9 mouse cellular contexts compared by ENCODE assay signal in genomic region chr4:131400756-131401155, GRCm38 (mm10).
DNase-seq lines count a peak whose midpoint lies in the region; ATAC-seq and TF ChIP-seq lines count a peak whose summit lies in the region.
"Had no signal": no experiment of that assay in that cellular context is flagged by ENCODE, and none has a peak within 500 bp of the region (broad histone marks: within the 10 kb centered on the region; RNA-seq: fewer than 3 reads in every experiment).

No protein-coding gene starts in this region.

- no peak for ATAC-seq in embryonic facial prominence, embryonic 11.5 days (replicated peaks; ENCODE audit: insufficient number of reproducible peaks, low FRiP score, low TSS enrichment, low read depth)
- ATAC-seq in liver, embryonic 11.5 days (replicated peaks; ENCODE audit: low FRiP score): no peak

- H3K9ac ChIP-seq in ES-E14 (ENCODE audit: insufficient read depth, low read depth, low read length, poor library complexity, severe bottlenecking): no peak overlapping the region
- no peak overlapping the region for H3K9ac ChIP-seq in embryonic facial prominence, embryonic 11.5 days (replicated peaks; ENCODE audit: low read length)
- H3K9ac ChIP-seq in liver, embryonic 11.5 days (ENCODE audit: low read depth, low read length): no peak overlapping the region
- H3K9ac ChIP-seq: embryonic facial prominence, embryonic 13.5 days; neural tube, embryonic 13.5 days had no signal

- no peaks in the 10 kb centered on the region for H3K36me3 ChIP-seq in ES-E14 (ENCODE audit: control insufficient read depth, insufficient read depth, low read length, poor library complexity, severe bottlenecking)
- H3K36me3 ChIP-seq in embryonic facial prominence, embryonic 11.5 days (replicated peaks; ENCODE audit: control insufficient read depth, insufficient read depth, low read depth, low read length): no peaks in the 10 kb centered on the region
- H3K36me3 ChIP-seq in liver, embryonic 11.5 days (ENCODE audit: control insufficient read depth, insufficient read depth, low read length): no peaks in the 10 kb centered on the region
- no peaks in the 10 kb centered on the region for H3K36me3 ChIP-seq in small intestine, adult 2 months (ENCODE audit: control insufficient read depth, insufficient read depth, low read length)
- H3K36me3 ChIP-seq: embryonic facial prominence, embryonic 13.5 days; neural tube, embryonic 13.5 days had no signal

- 23% methylated on average over 11 of the region's 11 CpGs for WGBS in embryonic facial prominence, embryonic 11.5 days
- 20% methylated on average over 11 of the region's 11 CpGs for WGBS in liver, embryonic 11.5 days
- 26% methylated on average over 11 of the region's 11 CpGs for WGBS in small intestine, adult 2 months

- no peaks in the 10 kb centered on the region for H3K9me3 ChIP-seq in ES-E14 (ENCODE audit: control insufficient read depth, insufficient read depth, low read depth, low read length)
- H3K9me3 ChIP-seq in embryonic facial prominence, embryonic 11.5 days (replicated peaks; ENCODE audit: control insufficient read depth, low read length): no peaks in the 10 kb centered on the region
- H3K9me3 ChIP-seq in liver, embryonic 11.5 days (ENCODE audit: control insufficient read depth, low read length): no peaks in the 10 kb centered on the region
- H3K9me3 ChIP-seq: embryonic facial prominence, embryonic 13.5 days; neural tube, embryonic 13.5 days had no signal

- H3K27me3 ChIP-seq in embryonic facial prominence, embryonic 11.5 days (ENCODE audit: control insufficient read depth, insufficient read depth, low read length): no peaks in the 10 kb centered on the region
- H3K27me3 ChIP-seq in liver, embryonic 11.5 days (replicated peaks; ENCODE audit: control insufficient read depth, insufficient read depth, low read length): no peaks in the 10 kb centered on the region
- H3K27me3 ChIP-seq in small intestine, adult 2 months (ENCODE audit: control insufficient read depth, insufficient read depth, low read length): no peaks in the 10 kb centered on the region
- H3K27me3 ChIP-seq: neural tube, embryonic 13.5 days had no signal

- no peak overlapping the region for H3K4me2 ChIP-seq in embryonic facial prominence, embryonic 11.5 days (ENCODE audit: low read depth, low read length)
- H3K4me2 ChIP-seq in liver, embryonic 11.5 days: no peak overlapping the region
- H3K4me2 ChIP-seq: embryonic facial prominence, embryonic 13.5 days; neural tube, embryonic 13.5 days had no signal

- peak; percentile 44 for DNase-seq in layer of hippocampus, adult 11-12 months (ENCODE audit: low spot score)
- DNase-seq in layer of hippocampus, adult 8-10 months (ENCODE audit: low spot score in 2 of 2): no peak
- DNase-seq in ES-E14 (ENCODE audit: low read depth, low spot score): peak; percentile 56
- DNase-seq in adrenal gland, postnatal 36 days: peak; percentile 78 to 81
- DNase-seq in embryonic facial prominence, embryonic 11.5 days (ENCODE audit: low spot score): peak; percentile 61
- DNase-seq in liver, embryonic 11.5 days (ENCODE audit: low spot score): peak; percentile 49

- H3K4me1 ChIP-seq in ES-E14 (ENCODE audit: control insufficient read depth in 2 of 2, insufficient read depth in 2 of 2, low read length in 2 of 2, poor library complexity in 1 of 2): no peaks in the 10 kb centered on the region
- H3K4me1 ChIP-seq in embryonic facial prominence, embryonic 11.5 days (ENCODE audit: control insufficient read depth, insufficient read depth, low read length): no peaks in the 10 kb centered on the region
- no peaks in the 10 kb centered on the region for H3K4me1 ChIP-seq in liver, embryonic 11.5 days (replicated peaks; ENCODE audit: control insufficient read depth, insufficient read depth, low read length)
- no peaks in the 10 kb centered on the region for H3K4me1 ChIP-seq in small intestine, adult 2 months (ENCODE audit: control insufficient read depth, insufficient read depth, insufficient read length, low read length)

- no peak overlapping the region for H3K4me3 ChIP-seq in ES-E14 (ENCODE audit: insufficient read depth in 1 of 2, low read depth in 1 of 2, low read length in 2 of 2, poor library complexity in 1 of 2, severe bottlenecking in 1 of 2)
- H3K4me3 ChIP-seq in embryonic facial prominence, embryonic 11.5 days (ENCODE audit: low read depth, low read length): no peak overlapping the region
- no peak overlapping the region for H3K4me3 ChIP-seq in liver, embryonic 11.5 days (ENCODE audit: low read depth, low read length)
- no peak overlapping the region for H3K4me3 ChIP-seq in small intestine, adult 2 months (ENCODE audit: low read depth, low read length)
- H3K4me3 ChIP-seq: embryonic facial prominence, embryonic 13.5 days; neural tube, embryonic 13.5 days had no signal

- no peak overlapping the region for H3K27ac ChIP-seq in ES-E14 (ENCODE audit: insufficient read depth, low read depth, low read length, poor library complexity, severe bottlenecking)
- H3K27ac ChIP-seq in embryonic facial prominence, embryonic 11.5 days (replicated peaks; ENCODE audit: low read depth, low read length): no peak overlapping the region
- no peak overlapping the region for H3K27ac ChIP-seq in liver, embryonic 11.5 days (ENCODE audit: low read depth, low read length)
- H3K27ac ChIP-seq in small intestine, adult 2 months (ENCODE audit: insufficient read depth, low read depth, low read length): no peak overlapping the region
- H3K27ac ChIP-seq: embryonic facial prominence, embryonic 13.5 days; neural tube, embryonic 13.5 days had no signal

- in situ Hi-C loops in ES-E14 (cut with MboI; ENCODE audit: low sequenced_read_pairs in 2 of 2, unreplicated experiment in 2 of 2): no loop called here

- TF ChIP-seq CTCF in small intestine, adult 2 months (IDR thresholded peaks at IDR 0.05; ENCODE audit: extremely low read depth, insufficient read length, insufficient replicate concordance, low read depth, low read length): peak; percentile 50; the same call in 1 of the 2 replicates

- TF ChIP-seq POLR2A in small intestine, adult 2 months (IDR thresholded peaks at IDR 0.05; ENCODE audit: low read depth, low read length): no peak

TF ChIP-seq in ES-E14, 5 proteins besides CTCF, POLR2A, EP300 and RAD21:
- TF ChIP-seq ZNF384 (IDR thresholded peaks at IDR 0.05; ENCODE audit: low read depth, low read length) (no peak), ZC3H11A (IDR thresholded peaks at IDR 0.05; ENCODE audit: borderline replicate concordance, low read depth, low read length) (peak; percentile 47; the same call in 1 of the 2 replicates)

Comparison
In these comparisons a context has a peak if more than half of its experiments do, and no peak if none do; other contexts are left out.
1. DNase-seq: peak in layer of hippocampus, adult 11-12 months (single experiment), ES-E14 (single experiment), adrenal gland, postnatal 36 days (2 of 2), embryonic facial prominence, embryonic 11.5 days (single experiment) and liver, embryonic 11.5 days (single experiment); none in layer of hippocampus, adult 8-10 months (0 of 2).